Mouse (Mus musculus): ENCODE results near the gene Alpl.

DNA sequence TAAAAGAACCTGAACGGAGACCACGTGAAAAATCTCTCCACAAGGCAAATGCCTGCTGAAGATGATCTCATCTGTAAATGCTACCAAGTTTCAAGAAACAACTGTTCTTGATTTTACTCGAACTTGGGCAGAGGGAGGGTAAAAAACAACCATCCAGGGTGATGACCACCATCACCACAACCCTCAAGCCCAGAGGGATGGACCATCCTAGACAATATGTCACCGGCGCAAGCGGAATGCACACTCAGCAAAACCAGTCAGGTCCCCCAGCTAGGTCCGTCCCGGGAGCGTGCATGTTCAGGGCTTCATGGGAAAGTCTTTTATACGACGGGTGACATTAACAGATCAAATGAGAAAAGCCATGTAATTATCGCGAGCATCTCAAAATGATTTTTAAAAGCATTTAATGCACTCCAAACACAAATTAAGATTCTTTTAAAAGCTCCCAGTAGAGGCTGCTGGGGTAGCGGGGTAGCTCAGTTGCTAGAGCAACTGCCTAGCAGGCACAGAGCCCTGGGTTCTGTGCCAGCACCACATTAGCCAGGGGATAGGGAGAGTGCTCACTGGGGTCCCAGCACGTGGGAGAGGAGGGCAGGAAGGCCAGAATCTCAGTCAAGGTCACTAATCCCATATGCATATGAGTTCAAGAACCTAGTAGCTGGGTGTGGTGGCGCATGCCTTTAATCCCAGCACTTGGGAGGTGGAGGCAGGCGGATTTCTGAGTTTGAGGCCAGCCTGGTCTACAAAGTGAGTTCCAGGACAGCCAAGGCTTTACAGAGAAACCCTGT is 17.6 kb downstream of the Alpl start:
- TF ChIP-seq MEF2A (IDR thresholded peaks at IDR 0.05; ENCODE audit: extremely low read depth, insufficient replicate concordance, low read depth, low read length, poor library complexity, severe bottlenecking) (no peak), EP300 (IDR thresholded peaks at IDR 0.05; ENCODE audit: low read depth in 1 of 2, low read length in 2 of 2) (no peak), CTCF (IDR thresholded peaks at IDR 0.05 in 2 of 3, conservative IDR thresholded peaks at IDR 0.05 in 1 of 3; ENCODE audit: control insufficient read depth in 1 of 3, insufficient read depth in 1 of 3, low read depth in 2 of 3, low read length in 3 of 3, poor library complexity in 1 of 3, severe bottlenecking in 1 of 3) (no peak), USF2 (IDR thresholded peaks at IDR 0.05; ENCODE audit: borderline replicate concordance in 1 of 2, insufficient read depth in 1 of 2, low read depth in 1 of 2, low read length in 2 of 2) (no peak), POLR2A (IDR thresholded peaks at IDR 0.05; ENCODE audit: control insufficient read depth in 1 of 2, insufficient read depth in 1 of 2, low read depth in 1 of 2, low read length in 2 of 2, poor library complexity in 1 of 2) (no peak), MAX (IDR thresholded peaks at IDR 0.05; ENCODE audit: low read length) (no peak), GATA1 (IDR thresholded peaks at IDR 0.05; ENCODE audit: low read depth, low read length) (no peak), MAZ (IDR thresholded peaks at IDR 0.05; ENCODE audit: low read depth, low read length) (no peak), USF1 (IDR thresholded peaks at IDR 0.05; ENCODE audit: low read depth, low read length) (no peak), NELFE (IDR thresholded peaks at IDR 0.05; ENCODE audit: low read depth, low read length) (no peak), ZC3H11A (IDR thresholded peaks at IDR 0.05; ENCODE audit: low read depth, low read length) (no peak), POLR2AphosphoS5 (IDR thresholded peaks at IDR 0.05; ENCODE audit: borderline replicate concordance, low read depth, low read length) (no peak), GABPA (IDR thresholded peaks at IDR 0.05; ENCODE audit: low read depth, low read length) (no peak)
